Mouse (Mus musculus): ENCODE data around the gene Plaur.
A peak's percentile ranks its signal among the peaks of the same experiment; 100 is the strongest.
"Not testable (repeated sequence)": the region's sequence is repeated elsewhere in the genome, so short reads cannot be mapped to it uniquely, and the experiment has no call there.

The Plaur gene

GRCm38 (mm10) chr7:24516319-24516718, 54.0 kb downstream of the Plaur start:
- peak; percentile 64 to 69 for DNase-seq

- DNase-seq: no peak
These were observed 54.8 kb downstream of the Plaur start for GRCm38 (mm10) chr7:24517077-24517476.

- DNase-seq: no peak
These were observed 55.4 kb downstream of the Plaur start for GRCm38 (mm10) chr7:24517654-24518053.

GRCm38 (mm10) chr7:24519130-24519529, 56.8 kb downstream of the Plaur start:
- no peak for DNase-seq

- DNase-seq: not testable (repeated sequence)
These were observed 57.8 kb downstream of the Plaur start for GRCm38 (mm10) chr7:24520054-24520453.

- no peak for DNase-seq
These were observed 60.5 kb downstream of the Plaur start for GRCm38 (mm10) chr7:24522805-24523204.

DNA sequence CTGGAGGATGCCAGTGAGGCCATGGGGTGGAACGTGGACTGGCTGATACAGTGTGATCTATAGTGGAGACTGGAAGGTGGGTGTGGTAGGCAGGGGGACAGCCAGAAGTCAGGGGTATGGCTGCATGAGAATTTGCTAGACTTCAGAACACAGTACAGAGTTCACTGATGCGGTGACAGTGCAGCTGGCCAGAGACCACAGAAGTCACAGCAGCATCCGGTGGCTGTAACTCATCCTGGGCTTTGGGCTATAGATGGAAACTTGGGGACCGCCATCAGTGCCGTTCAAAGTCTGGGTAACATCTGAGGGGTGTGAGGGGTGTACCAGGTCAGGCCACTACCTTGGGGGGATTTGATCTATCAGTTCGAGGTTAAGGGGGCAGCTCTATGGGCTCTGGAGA, 61.4 kb downstream of the Plaur start:
- DNase-seq: no peak

DNA sequence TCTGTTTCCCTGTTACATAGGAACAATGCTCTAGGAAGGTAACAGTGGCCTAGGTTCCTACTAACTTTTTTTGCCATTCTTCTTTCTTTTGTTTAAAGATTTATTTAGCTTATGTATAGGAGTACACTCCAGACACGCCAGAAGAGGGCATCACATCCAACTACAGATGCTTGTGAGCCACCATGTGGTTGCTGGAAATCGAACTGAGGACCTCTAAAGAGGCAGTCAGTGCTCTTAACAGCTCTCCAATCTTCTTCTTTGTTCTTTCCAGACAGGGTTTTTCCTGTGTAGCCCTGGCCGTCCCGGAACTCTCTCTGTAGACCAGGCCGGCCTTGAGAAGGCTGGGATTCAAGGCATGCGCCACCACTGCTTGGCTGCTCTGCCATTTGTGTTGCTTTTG, 62.7 kb downstream of the Plaur start:
- DNase-seq: no peak
